Mouse (Mus musculus) midbrain, postnatal 0 days (tissue): ENCODE measurements around the gene Zc3h14. TPM values are rescaled to one million over a fixed set of nuclear protein-coding genes. Genes with fewer than 3 reads are reported as not detected.

Experiments used
- ATAC-seq: fragments of 200-750 bp; cut with Nextera tagmentation; 2 replicates; pipeline ENCODE4 v1.8.0; 2017; ENCODE audit warnings: moderate number of reproducible peaks, mild to moderate bottlenecking, moderate TSS enrichment, moderate library complexity; ENCODE audit not compliant: low FRiP score
- DNase-seq: peaks from one replicate; pipeline ENCODE4 v3.0.0-alpha.2; 2015; ENCODE audit warnings: low spot score
- H3K27ac ChIP-seq: fragments of 300-500 bp; sonication (generic); 2 replicates; pipeline ENCODE4 v1.5.1; 2014; ENCODE audit warnings: low read depth, mild to moderate bottlenecking, low read length, mixed read lengths
- H3K27me3 ChIP-seq: fragments of 300-500 bp; sonication (generic); 2 replicates; pipeline ENCODE4 v1.6.1; 2014; ENCODE audit warnings: low read length, control low read depth, mixed read lengths; ENCODE audit not compliant: insufficient read depth
- H3K36me3 ChIP-seq: fragments of 300-500 bp; sonication (generic); 2 replicates; pipeline ENCODE4 v1.6.1; 2014; ENCODE audit warnings: low read length, control low read depth, mixed read lengths; ENCODE audit not compliant: insufficient read depth
- H3K4me1 ChIP-seq: fragments of 300-500 bp; sonication (generic); 2 replicates; pipeline ENCODE4 v1.6.1; 2014; ENCODE audit warnings: mild to moderate bottlenecking, control low read depth, antibody characterized with exemption, low read length, mixed read lengths; ENCODE audit not compliant: insufficient read depth
- H3K4me2 ChIP-seq: fragments of 300-500 bp; sonication (generic); 2 replicates; pipeline ENCODE4 v1.6.1; 2014; ENCODE audit warnings: low read depth, mild to moderate bottlenecking, low read length, mixed read lengths; ENCODE audit not compliant: poor library complexity, severe bottlenecking
- H3K4me3 ChIP-seq: fragments of 300-500 bp; sonication (generic); 2 replicates; pipeline ENCODE4 v1.5.1; 2014; ENCODE audit warnings: low read depth, mild to moderate bottlenecking, low read length, moderate library complexity
- H3K9ac ChIP-seq: fragments of 300-500 bp; sonication (generic); replicated peaks from 2 replicates; pipeline ENCODE4 v1.6.1; 2014; ENCODE audit warnings: mild to moderate bottlenecking, low read length, moderate library complexity, mixed read lengths; ENCODE audit not compliant: poor library complexity, severe bottlenecking
- H3K9me3 ChIP-seq: fragments of 300-500 bp; sonication (generic); 2 replicates; pipeline ENCODE4 v1.6.1; 2016; ENCODE audit warnings: low read length, control low read depth
- CTCF ChIP-seq: IDR thresholded peaks from 2 replicates; pipeline ENCODE4 v1.5.1; 2016; ENCODE audit warnings: antibody characterized with exemption, mild to moderate bottlenecking
- WGBS: fragments of 180-500 bp; shearing (Covaris S2); extraction: QIAGEN DNeasy Blood & Tissue Kit; methylation state at CpG from one replicate; pipeline ENCODE4 v1.1.7; 2014; 5-methylcytosine and 5-hydroxymethylcytosine counted together
- polyA plus RNA-seq: library from polyadenylated mRNA; unstranded; fragments of >200 nt; fragmentation: Nextera tagmentation; extraction: Ambion mirVana; gene quantifications from 2 replicates; pipeline ENCODE4 v1.2.1, GENCODE M21; 2015
- total RNA-seq: library from RNA; depleted of rRNA; stranded (reverse); fragments of >200 nt; gene quantifications from 2 replicates; pipeline ENCODE4 v1.2.3, GENCODE M21; 2014

Zc3h14 gene
- total and polyA plus RNA-seq, 2 experiments from 2014 or later, result 95.5 to 98.3 TPM

- H3K4me3 ChIP-seq, result no peak overlapping the region
- no peak for TF ChIP-seq CTCF
- ATAC-seq, result no peak
Observed at GRCm38 (mm10) chr12:98777509-98777908, 30.7 kb downstream of the Zc3h14 start.

GRCm38 (mm10) chr12:98779148-98779547 lies 32.4 kb downstream of the Zc3h14 start:
- WGBS, result 79% methylated on average over 4 of the region's 4 CpGs
- peaks cover 52% of the 10 kb centered on the region for H3K36me3 ChIP-seq
- H3K9ac ChIP-seq, result no peak overlapping the region
- no peak overlapping the region for H3K27ac ChIP-seq
- no peaks in the 10 kb centered on the region for H3K27me3 ChIP-seq
- ATAC-seq (no peak), DNase-seq (peak; percentile 59)
- H3K4me1 ChIP-seq, result no peaks in the 10 kb centered on the region
- no peaks in the 10 kb centered on the region for H3K9me3 ChIP-seq
- TF ChIP-seq CTCF, result peak; percentile 75
- no peak overlapping the region for H3K4me2 ChIP-seq
- H3K4me3 ChIP-seq, result no peak overlapping the region

More at GRCm38 (mm10) chr12:98777509-98777908, 30.7 kb downstream of the Zc3h14 start:
- Histone ChIP-seq H3K27ac (no peak overlapping the region), H3K9ac (no peak overlapping the region), H3K36me3 (peaks cover 47% of the 10 kb centered on the region), H3K4me1 (no peaks in the 10 kb centered on the region), H3K9me3 (no peaks in the 10 kb centered on the region), H3K27me3 (no peaks in the 10 kb centered on the region), H3K4me2 (no peak overlapping the region)
- no peak for DNase-seq
- WGBS, result 87% methylated on average over 3 of the region's 3 CpGs

DNA sequence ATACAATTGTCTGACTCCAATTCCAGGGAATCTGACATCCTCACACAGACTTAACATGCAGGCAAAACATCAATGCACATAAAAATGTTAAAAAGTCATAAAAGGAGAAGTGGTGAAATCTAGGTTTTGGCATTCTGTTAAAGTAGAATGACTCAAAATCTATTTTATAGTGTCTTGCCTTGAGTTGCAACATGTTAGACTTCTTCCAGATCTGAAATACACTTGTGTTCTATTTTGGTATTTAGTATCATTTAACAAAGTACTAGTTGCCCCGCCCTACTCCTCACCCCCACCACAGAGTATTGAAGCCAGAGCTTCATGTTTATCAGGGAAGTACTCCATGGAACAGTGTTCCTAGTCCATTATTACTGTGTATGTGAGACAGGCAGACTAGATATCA lies 37.5 kb downstream of the Zc3h14 start:
- H3K27me3 ChIP-seq, result no peaks in the 10 kb centered on the region
- H3K36me3 ChIP-seq, result peaks cover 44% of the 10 kb centered on the region
- H3K4me3 ChIP-seq, result no peak overlapping the region
- H3K9me3 ChIP-seq, result no peaks in the 10 kb centered on the region
- H3K4me1 ChIP-seq, result no peaks in the 10 kb centered on the region
- no peak for ATAC-seq
- no peak overlapping the region for H3K9ac ChIP-seq
- no peak for DNase-seq
- no peak overlapping the region for H3K4me2 ChIP-seq
- no peak overlapping the region for H3K27ac ChIP-seq
- 100% methylated on average over 1 of the region's 1 CpGs for WGBS
- no peak for TF ChIP-seq CTCF

DNA sequence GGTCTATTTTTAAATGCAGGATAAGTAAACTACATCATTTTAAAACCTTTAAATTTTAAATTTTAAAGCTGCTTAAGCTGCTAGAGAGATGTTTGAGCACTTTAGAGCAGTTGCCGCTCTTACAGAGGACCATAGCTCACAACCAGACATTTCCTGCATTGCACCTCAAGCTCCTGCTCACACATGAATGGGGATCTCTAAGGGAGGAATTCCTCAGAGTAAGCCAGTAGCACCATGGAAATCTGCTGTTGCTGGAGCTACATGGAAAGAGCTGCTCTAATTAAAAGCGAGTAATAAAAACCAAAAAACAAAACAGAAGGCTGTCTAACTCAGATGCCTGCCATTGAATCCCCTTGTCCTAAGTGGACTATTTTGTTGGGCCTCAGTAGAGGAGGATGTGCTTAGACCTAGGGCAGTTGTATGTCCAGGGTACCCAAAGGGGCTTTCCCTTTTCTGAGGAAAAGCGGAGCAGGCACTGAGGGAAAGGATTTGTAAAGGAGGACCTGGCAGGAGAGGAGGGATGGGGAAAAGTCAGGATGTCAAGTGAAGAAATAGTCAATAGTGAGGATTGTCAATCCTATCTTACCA lies 49.1 kb downstream of the Zc3h14 start:
- Histone ChIP-seq H3K9me3 (no peaks in the 10 kb centered on the region), H3K9ac (no peak overlapping the region), H3K36me3 (peaks cover 30% of the 10 kb centered on the region), H3K4me2 (no peak overlapping the region), H3K4me3 (no peak overlapping the region), H3K27ac (no peak overlapping the region), H3K4me1 (no peaks in the 10 kb centered on the region), H3K27me3 (no peaks in the 10 kb centered on the region)
- 73% methylated on average over 3 of the region's 3 CpGs for WGBS
- ATAC-seq (no peak), DNase-seq (peak; percentile 27)
- no peak for TF ChIP-seq CTCF

DNA sequence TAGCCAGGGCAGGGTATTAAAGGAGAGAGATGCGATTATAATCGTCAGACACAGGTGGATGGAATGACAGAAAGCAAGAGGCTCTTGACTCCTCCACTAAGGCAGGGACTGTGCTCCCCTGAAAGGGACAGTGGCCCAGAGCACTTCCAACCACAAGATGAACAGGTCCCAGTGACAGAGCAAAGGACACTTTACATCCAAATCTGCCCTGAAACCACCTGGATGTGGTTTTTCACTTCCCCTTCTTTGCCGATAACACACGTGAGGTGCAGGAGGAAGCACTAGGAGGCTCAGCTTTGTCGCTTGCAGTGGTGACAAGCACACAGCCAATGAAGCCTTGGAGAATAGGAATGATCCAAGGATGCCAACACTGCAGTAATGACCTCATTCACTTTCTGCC lies 53.6 kb downstream of the Zc3h14 start:
- ATAC-seq, result no peak

DNA sequence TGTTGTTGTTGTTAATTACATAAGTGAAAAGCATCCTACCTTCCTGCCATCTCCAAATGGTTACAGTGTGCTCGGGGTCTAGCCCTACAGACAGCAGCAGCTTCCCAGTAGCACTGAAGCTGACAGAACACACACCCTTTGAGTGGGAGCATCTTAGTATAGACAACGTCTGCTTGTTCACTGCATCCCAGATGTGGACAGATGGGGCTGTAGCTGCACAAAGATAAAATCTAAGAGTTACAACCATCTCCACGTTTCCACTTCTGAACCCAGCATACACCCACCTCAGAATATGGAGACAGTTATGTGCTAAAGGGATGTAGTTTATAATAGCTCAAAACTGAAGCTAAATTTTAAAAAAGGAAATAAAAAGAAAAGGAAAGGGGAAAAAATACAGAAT lies 55.5 kb downstream of the Zc3h14 start:
- Histone ChIP-seq H3K4me1 (no peaks in the 10 kb centered on the region), H3K36me3 (peaks cover 37% of the 10 kb centered on the region), H3K9me3 (no peaks in the 10 kb centered on the region), H3K27ac (no peak overlapping the region), H3K4me2 (no peak overlapping the region), H3K4me3 (no peak overlapping the region), H3K9ac (no peak overlapping the region), H3K27me3 (no peaks in the 10 kb centered on the region)
- DNase-seq (no peak), ATAC-seq (no peak)
- no peak for TF ChIP-seq CTCF
- 83% methylated on average over 3 of the region's 3 CpGs for WGBS

More for the DNA sequence above, 53.6 kb downstream of the Zc3h14 start:
- no peak for TF ChIP-seq CTCF
- Histone ChIP-seq H3K4me1 (no peaks in the 10 kb centered on the region), H3K4me2 (no peak overlapping the region), H3K36me3 (peaks cover 41% of the 10 kb centered on the region), H3K9ac (no peak overlapping the region), H3K9me3 (no peaks in the 10 kb centered on the region), H3K4me3 (no peak overlapping the region), H3K27me3 (no peaks in the 10 kb centered on the region), H3K27ac (no peak overlapping the region)
- 87% methylated on average over 5 of the region's 5 CpGs for WGBS
- DNase-seq, result no peak
